Mouse (Mus musculus) lung, adult 2 months (tissue): ENCODE measurements at regions not wholly inside any gene's neighbourhood (a gene's known extent, or its start where the extent isn't known, plus 50 kb on each side); places are given as distances from the start of the nearest gene placed in this dataset.

Experiments used
- CTCF ChIP-seq: fragments of 200-500 bp; IDR thresholded peaks from 2 replicates; pipeline ENCODE4 v1.5.1; 2011; ENCODE audit warnings: mild to moderate bottlenecking, low read length, control low read depth; ENCODE audit not compliant: insufficient read depth
- POLR2A ChIP-seq: fragments of 200-500 bp; IDR thresholded peaks from 2 replicates; pipeline ENCODE4 v1.6.1; 2011; ENCODE audit warnings: low read depth, mild to moderate bottlenecking, control low read depth, low read length, borderline replicate concordance; ENCODE audit errors: extremely low read depth

DNA sequence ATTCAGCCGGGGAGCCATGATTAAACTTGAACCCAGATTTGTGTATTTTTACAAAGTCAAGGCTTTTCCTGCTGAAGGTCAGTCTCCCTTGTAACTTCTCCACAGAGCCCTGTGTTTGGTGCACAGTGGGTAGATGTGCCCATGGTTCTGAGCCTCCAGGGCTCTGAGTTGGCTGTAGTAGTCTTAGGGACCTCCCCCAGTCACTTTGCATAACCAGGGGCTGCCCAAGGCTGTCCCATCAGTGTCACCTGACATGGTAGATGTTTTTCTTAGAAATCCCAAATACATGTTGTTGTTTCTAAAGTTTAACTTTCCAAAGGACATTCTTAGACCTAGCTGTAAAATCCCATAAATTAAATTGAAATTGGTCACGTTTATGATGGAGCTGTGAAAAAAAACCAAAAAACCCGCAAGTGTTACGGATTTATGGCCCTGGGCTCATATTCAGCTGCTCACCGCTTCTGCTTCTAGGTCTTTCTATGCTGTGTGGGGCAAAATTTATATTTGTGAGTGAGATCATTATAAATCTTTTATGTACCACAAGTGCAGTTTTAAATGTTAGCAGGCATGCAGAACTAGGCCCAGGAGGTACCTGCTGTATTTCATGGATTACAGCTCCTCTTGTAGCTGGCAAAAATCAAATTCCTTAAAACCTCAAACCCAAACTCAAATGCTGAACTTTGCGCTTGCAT is 339.4 kb upstream of the Id2 start:
- TF ChIP-seq POLR2A = no peak
- TF ChIP-seq CTCF = no peak
